Mouse (Mus musculus) heart, postnatal 0 days (tissue): Measurements from ENCODE around the gene Aadacl3.

Experiments used
- CTCF ChIP-seq: IDR thresholded peaks from 2 replicates; pipeline ENCODE4 v1.5.1; 2016; ENCODE audit warnings: antibody characterized with exemption, control low read depth, low read depth
- EP300 ChIP-seq: IDR thresholded peaks from 2 replicates; pipeline ENCODE4 v1.6.1; 2016; ENCODE audit warnings: antibody characterized with exemption, low read depth

DNA sequence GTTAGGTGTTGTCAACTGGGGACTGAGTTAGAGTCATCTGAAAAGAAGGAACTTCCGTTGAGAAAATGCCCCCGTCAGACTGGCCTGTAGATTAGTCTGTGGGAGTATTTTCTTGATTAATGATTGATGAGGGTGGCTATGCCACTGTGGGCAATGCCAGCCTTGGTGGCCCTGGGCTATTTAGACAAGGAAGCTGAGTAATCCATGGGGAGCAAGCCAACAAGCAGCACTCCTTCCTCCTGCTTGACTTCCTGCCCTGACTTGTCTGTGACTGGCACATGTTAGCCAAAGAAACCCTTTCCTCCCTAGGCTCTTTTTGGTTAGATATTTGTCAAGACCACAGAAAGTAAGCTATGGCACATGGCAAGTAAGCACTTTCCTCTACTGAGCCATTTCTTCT is 32.8 kb downstream of the Aadacl3 start:
- TF ChIP-seq CTCF (no peak), EP300 (no peak)
